Mouse (Mus musculus): Measurements from ENCODE around the gene Zbp1. TPM values are rescaled to one million over a fixed set of nuclear protein-coding genes. Genes with fewer than 3 reads are reported as not detected.

The Zbp1 gene
- polyA plus RNA-seq, 2 experiments: 0.33 to 0.69 TPM

DNA sequence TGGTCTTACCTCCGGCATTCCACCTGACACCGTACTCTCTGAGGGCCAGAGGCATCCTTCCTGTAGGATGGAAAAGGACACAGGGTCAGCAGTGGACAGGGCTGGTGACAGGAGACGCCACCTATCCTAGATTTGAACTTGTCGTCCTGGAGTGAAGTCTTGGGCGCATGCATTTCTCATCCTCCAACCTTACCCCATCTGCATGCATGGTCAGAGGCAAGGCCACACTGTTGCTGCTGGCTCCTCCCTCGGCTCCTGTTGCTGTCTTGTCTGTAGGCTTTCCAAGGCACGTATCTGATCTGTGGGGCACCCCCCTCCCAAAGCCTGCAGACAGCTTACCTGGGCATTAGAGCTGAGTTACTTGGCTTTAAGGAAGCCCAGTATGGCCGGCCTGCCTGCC is 9.8 kb upstream of the Zbp1 start:
- no peak overlapping the region for H3K27ac ChIP-seq (replicated peaks; ENCODE audit: low read depth, low read length)
- peaks cover 16% of the 10 kb centered on the region for H3K4me1 ChIP-seq (ENCODE audit: control insufficient read depth, insufficient read depth, low read length)
- H3K9ac ChIP-seq (ENCODE audit: low read depth, low read length, severe bottlenecking): no peak overlapping the region
- DNase-seq (ENCODE audit: low spot score) (no peak), ATAC-seq (ENCODE audit: low FRiP score, low read depth) (no peak)
- TF ChIP-seq POLR2A (IDR thresholded peaks at IDR 0.05; ENCODE audit: borderline replicate concordance, extremely low read depth, insufficient read depth, insufficient read length): no peak
- no peaks in the 10 kb centered on the region for H3K27me3 ChIP-seq (ENCODE audit: control insufficient read depth, insufficient read depth, low read length)
- H3K9me3 ChIP-seq (ENCODE audit: control insufficient read depth, low read length): no peaks in the 10 kb centered on the region
- H3K4me2 ChIP-seq (replicated peaks; ENCODE audit: low read depth, low read length, severe bottlenecking): no peak overlapping the region
- peaks cover 78% of the 10 kb centered on the region for H3K36me3 ChIP-seq (ENCODE audit: control insufficient read depth, insufficient read depth, low read length)
- WGBS: 91% methylated on average over 8 of the region's 8 CpGs
- H3K4me3 ChIP-seq (replicated peaks; ENCODE audit: low read length): no peak overlapping the region

DNA sequence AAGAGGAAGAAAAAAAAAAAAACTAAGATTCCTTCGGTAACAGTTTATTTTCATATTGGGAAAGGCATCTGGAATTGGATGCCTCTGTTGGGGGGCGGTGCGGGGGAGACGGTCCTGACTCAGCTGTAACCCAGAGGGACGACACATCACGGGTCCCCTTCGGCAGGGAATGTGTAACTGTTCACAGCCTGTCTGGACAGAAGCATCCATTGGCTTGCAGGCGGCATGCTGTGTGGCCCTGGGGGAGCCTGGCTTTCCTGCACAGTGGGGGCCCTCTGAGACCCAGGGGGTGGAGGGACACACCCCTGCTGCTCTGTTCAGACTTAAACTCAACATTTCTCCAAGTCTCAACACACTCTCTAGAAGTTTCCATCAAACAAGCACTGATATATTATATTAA is 8.1 kb upstream of the Zbp1 start:
- Histone ChIP-seq H3K27me3 (ENCODE audit: control insufficient read depth, insufficient read depth, low read length) (no peaks in the 10 kb centered on the region), H3K27ac (replicated peaks; ENCODE audit: low read depth, low read length) (no peak overlapping the region), H3K9ac (ENCODE audit: low read depth, low read length, severe bottlenecking) (no peak overlapping the region), H3K4me1 (ENCODE audit: control insufficient read depth, insufficient read depth, low read length) (peaks cover 18% of the 10 kb centered on the region), H3K9me3 (ENCODE audit: control insufficient read depth, low read length) (no peaks in the 10 kb centered on the region), H3K4me2 (replicated peaks; ENCODE audit: low read depth, low read length, severe bottlenecking) (no peak overlapping the region), H3K4me3 (replicated peaks; ENCODE audit: low read length) (no peak overlapping the region), H3K36me3 (ENCODE audit: control insufficient read depth, insufficient read depth, low read length) (peaks cover 61% of the 10 kb centered on the region)
- DNase-seq (ENCODE audit: low spot score) (no peak), ATAC-seq (ENCODE audit: low FRiP score, low read depth) (no peak)
- 88% methylated on average over 8 of the region's 8 CpGs for WGBS
- no peak for TF ChIP-seq POLR2A (IDR thresholded peaks at IDR 0.05; ENCODE audit: borderline replicate concordance, extremely low read depth, insufficient read depth, insufficient read length)

DNA sequence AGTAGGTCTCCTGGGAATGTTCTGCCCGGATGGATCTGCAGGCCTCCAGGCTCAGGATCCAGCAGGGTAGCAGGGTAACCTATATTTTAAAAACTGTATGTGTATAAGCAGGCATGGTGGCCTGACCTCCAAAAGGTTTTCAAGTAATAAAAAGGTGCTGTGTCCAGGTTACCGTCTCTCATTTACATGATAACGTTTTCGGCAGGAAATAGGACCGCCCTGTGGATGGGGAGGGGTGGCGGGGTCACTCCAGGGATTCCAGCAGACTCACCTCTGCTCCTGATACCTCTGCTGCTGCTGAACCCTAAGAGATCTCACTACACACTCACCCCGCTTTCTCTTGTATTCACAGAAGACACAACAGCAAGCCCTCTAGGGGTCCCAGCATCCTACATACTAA is 7.2 kb upstream of the Zbp1 start:
- H3K9ac ChIP-seq (ENCODE audit: low read depth, low read length, severe bottlenecking): no peak overlapping the region
- WGBS: 72% methylated on average over 7 of the region's 7 CpGs
- no peak for DNase-seq (ENCODE audit: low spot score)

DNA sequence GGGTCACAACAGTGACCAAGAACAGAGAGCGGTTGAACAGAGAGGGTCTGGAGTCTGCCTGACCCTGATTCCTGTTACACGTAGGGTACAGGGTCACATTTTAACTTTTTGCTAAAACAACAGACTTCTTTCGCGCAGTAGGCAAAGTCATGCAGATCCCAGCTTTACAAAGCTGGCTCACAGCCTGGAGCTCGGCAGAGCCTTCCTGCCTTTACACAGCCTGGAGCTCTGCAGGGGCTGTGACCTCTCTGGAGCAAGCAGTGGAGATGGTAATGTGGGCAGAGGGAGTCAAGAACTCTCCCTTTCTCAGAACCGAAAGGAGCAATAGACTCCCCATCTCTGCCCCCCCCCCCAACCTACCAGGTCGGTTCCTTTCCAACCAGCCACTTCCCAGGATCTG is 6.1 kb upstream of the Zbp1 start:
- 65% methylated on average over 6 of the region's 7 CpGs for WGBS

More for the DNA sequence above, 7.2 kb upstream of the Zbp1 start:
- Histone ChIP-seq H3K4me1 (ENCODE audit: control insufficient read depth, insufficient read depth, low read length) (peaks cover 18% of the 10 kb centered on the region), H3K4me3 (replicated peaks; ENCODE audit: low read length) (no peak overlapping the region), H3K4me2 (replicated peaks; ENCODE audit: low read depth, low read length, severe bottlenecking) (no peak overlapping the region), H3K27me3 (ENCODE audit: control insufficient read depth, insufficient read depth, low read length) (no peaks in the 10 kb centered on the region), H3K36me3 (ENCODE audit: control insufficient read depth, insufficient read depth, low read length) (peaks cover 52% of the 10 kb centered on the region), H3K27ac (replicated peaks; ENCODE audit: low read depth, low read length) (no peak overlapping the region), H3K9me3 (ENCODE audit: control insufficient read depth, low read length) (no peaks in the 10 kb centered on the region)
- ATAC-seq (ENCODE audit: low FRiP score, low read depth): no peak
- TF ChIP-seq POLR2A (IDR thresholded peaks at IDR 0.05; ENCODE audit: borderline replicate concordance, extremely low read depth, insufficient read depth, insufficient read length): no peak

DNA sequence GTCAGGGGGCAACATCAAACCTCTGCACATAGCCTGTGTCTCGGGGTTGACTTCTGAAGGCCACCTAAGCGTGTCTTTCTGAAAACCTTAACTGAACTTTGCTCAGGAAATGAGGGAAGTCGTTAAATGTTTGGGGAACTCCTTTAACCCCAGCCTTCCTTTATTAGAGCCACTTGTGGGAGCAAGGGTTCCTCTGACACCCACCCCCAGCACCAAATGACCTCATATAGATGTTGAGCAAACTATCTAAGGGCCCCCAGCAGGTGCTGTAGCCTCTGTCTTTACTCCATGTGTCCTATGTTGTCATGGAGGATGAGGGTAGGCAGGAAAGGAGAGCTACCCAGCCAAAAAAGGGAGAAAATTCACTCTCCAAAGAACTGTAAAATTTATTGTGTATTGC is 5.4 kb upstream of the Zbp1 start:
- no peak overlapping the region for H3K27ac ChIP-seq (replicated peaks; ENCODE audit: low read depth, low read length)
- 15% methylated on average over 3 of the region's 3 CpGs for WGBS

More for the DNA sequence above, 6.1 kb upstream of the Zbp1 start:
- H3K27ac ChIP-seq (replicated peaks; ENCODE audit: low read depth, low read length): no peak overlapping the region
- DNase-seq (ENCODE audit: low spot score) (no peak), ATAC-seq (ENCODE audit: low FRiP score, low read depth) (no peak)
- H3K9me3 ChIP-seq (ENCODE audit: control insufficient read depth, low read length): no peaks in the 10 kb centered on the region
- H3K9ac ChIP-seq (ENCODE audit: low read depth, low read length, severe bottlenecking): no peak overlapping the region; the same call in 1 of the 2 replicates
- H3K36me3 ChIP-seq (ENCODE audit: control insufficient read depth, insufficient read depth, low read length): peaks cover 41% of the 10 kb centered on the region
- TF ChIP-seq POLR2A (IDR thresholded peaks at IDR 0.05; ENCODE audit: borderline replicate concordance, extremely low read depth, insufficient read depth, insufficient read length): no peak
- H3K4me3 ChIP-seq (replicated peaks; ENCODE audit: low read length): no peak overlapping the region
- no peaks in the 10 kb centered on the region for H3K27me3 ChIP-seq (ENCODE audit: control insufficient read depth, insufficient read depth, low read length)
- no peak overlapping the region for H3K4me2 ChIP-seq (replicated peaks; ENCODE audit: low read depth, low read length, severe bottlenecking)
- H3K4me1 ChIP-seq (ENCODE audit: control insufficient read depth, insufficient read depth, low read length): peaks cover 18% of the 10 kb centered on the region

DNA sequence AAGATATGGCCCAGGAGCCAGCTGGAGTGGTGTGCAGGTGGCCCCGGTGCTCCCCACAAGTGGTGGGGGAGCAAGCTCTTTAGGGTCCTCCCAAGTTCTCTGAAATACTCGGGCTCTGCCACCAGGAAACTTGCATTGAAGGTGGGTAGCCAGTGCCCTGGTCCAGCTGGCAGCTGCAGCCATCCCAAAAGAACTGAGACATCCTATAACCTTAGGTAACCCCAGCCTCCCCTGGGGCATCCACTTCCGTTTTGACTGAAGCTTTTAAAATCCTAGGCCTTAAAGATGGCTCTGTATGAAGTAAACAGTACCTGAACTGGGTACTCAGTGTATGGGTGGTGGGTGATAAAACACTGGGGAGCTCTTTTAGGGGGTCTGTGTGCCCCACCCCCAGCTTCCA is 4.8 kb upstream of the Zbp1 start:
- peaks cover 21% of the 10 kb centered on the region for H3K4me1 ChIP-seq (ENCODE audit: control insufficient read depth, insufficient read depth, low read length)
- H3K4me3 ChIP-seq (replicated peaks; ENCODE audit: low read length): no peak overlapping the region
- no peak overlapping the region for H3K9ac ChIP-seq (ENCODE audit: low read depth, low read length, severe bottlenecking)
- H3K36me3 ChIP-seq (ENCODE audit: control insufficient read depth, insufficient read depth, low read length): peaks cover 29% of the 10 kb centered on the region
- ATAC-seq (ENCODE audit: low FRiP score, low read depth) (no peak), DNase-seq (ENCODE audit: low spot score) (no peak)
- no peak overlapping the region for H3K4me2 ChIP-seq (replicated peaks; ENCODE audit: low read depth, low read length, severe bottlenecking)
- WGBS: 51% methylated on average over 3 of the region's 3 CpGs
- H3K27ac ChIP-seq (replicated peaks; ENCODE audit: low read depth, low read length): no peak overlapping the region
- H3K9me3 ChIP-seq (ENCODE audit: control insufficient read depth, low read length): no peaks in the 10 kb centered on the region
- no peaks in the 10 kb centered on the region for H3K27me3 ChIP-seq (ENCODE audit: control insufficient read depth, insufficient read depth, low read length)
- no peak for TF ChIP-seq POLR2A (IDR thresholded peaks at IDR 0.05; ENCODE audit: borderline replicate concordance, extremely low read depth, insufficient read depth, insufficient read length)

More for the DNA sequence above, 5.4 kb upstream of the Zbp1 start:
- Histone ChIP-seq H3K4me1 (ENCODE audit: control insufficient read depth, insufficient read depth, low read length) (peaks cover 18% of the 10 kb centered on the region), H3K9ac (ENCODE audit: low read depth, low read length, severe bottlenecking) (no peak overlapping the region), H3K4me3 (replicated peaks; ENCODE audit: low read length) (no peak overlapping the region), H3K36me3 (ENCODE audit: control insufficient read depth, insufficient read depth, low read length) (peaks cover 35% of the 10 kb centered on the region), H3K4me2 (replicated peaks; ENCODE audit: low read depth, low read length, severe bottlenecking) (no peak overlapping the region), H3K27me3 (ENCODE audit: control insufficient read depth, insufficient read depth, low read length) (no peaks in the 10 kb centered on the region), H3K9me3 (ENCODE audit: control insufficient read depth, low read length) (no peaks in the 10 kb centered on the region)
- DNase-seq (ENCODE audit: low spot score) (no peak), ATAC-seq (ENCODE audit: low FRiP score, low read depth) (no peak)
- TF ChIP-seq POLR2A (IDR thresholded peaks at IDR 0.05; ENCODE audit: borderline replicate concordance, extremely low read depth, insufficient read depth, insufficient read length): no peak
